Mouse (Mus musculus): ENCODE measurements around the gene Rnf13. TPM values are rescaled to one million over a fixed set of nuclear protein-coding genes. Genes with fewer than 3 reads are reported as not detected.

The Rnf13 gene
- total RNA-seq, 2 experiments from 2014 or later: 80.9 to 115 TPM

- DNase-seq: peak in 1 of 2 experiments; percentile 34
Observed at GRCm38 (mm10) chr3:57845786-57846661, 110.2 kb downstream of the Rnf13 start.

GRCm38 (mm10) chr3:57846662-57846911 lies 110.7 kb downstream of the Rnf13 start:
- no peak for DNase-seq

- DNase-seq: peak; percentile 74 to 82
Observed at GRCm38 (mm10) chr3:57846912-57847759, 111.3 kb downstream of the Rnf13 start.

- DNase-seq: peak; percentile 74 to 81
Observed at GRCm38 (mm10) chr3:57847760-57848185, 111.9 kb downstream of the Rnf13 start, which contains the start of gene Pfn2. Gene Pfn2 (minus strand): TSS chr3:57848079.

GRCm38 (mm10) chr3:57882945-57883344 lies 147.1 kb downstream of the Rnf13 start:
- DNase-seq: no peak

Other genes with a start within 250 kb of the Rnf13 start
- 10 to 100 TPM; 42.9 to 48.9 TPM for gene Wwtr1, start 160.2 kb upstream of the Rnf13 start, total RNA-seq (2021)
- gene Commd2, start 84.3 kb upstream of the Rnf13 start, total RNA-seq (2021): 10 to 100 TPM; 26.9 to 33.3 TPM
- gene Ankub1, start 43.3 kb upstream of the Rnf13 start, total RNA-seq (2021): not detected
- 10 to 100 TPM; 55.7 to 60.1 TPM for gene Pfn2, start 112.0 kb downstream of the Rnf13 start, total RNA-seq (2021)